Mouse (Mus musculus): ENCODE data around the gene Smtnl2.

Smtnl2 gene

GRCm38 (mm10) chr11:72402017-72402416 is 9.5 kb downstream of the Smtnl2 start:
- DNase-seq (ENCODE audit: low read depth, low spot score): no peak

GRCm38 (mm10) chr11:72401068-72401467 is 10.4 kb downstream of the Smtnl2 start:
- no peak for DNase-seq (ENCODE audit: low read depth, low spot score)

GRCm38 (mm10) chr11:72397811-72398525 is 13.5 kb downstream of the Smtnl2 start:
- no peak for DNase-seq (ENCODE audit: low read depth, low spot score)

GRCm38 (mm10) chr11:72397072-72397471 is 14.4 kb downstream of the Smtnl2 start:
- DNase-seq (ENCODE audit: low read depth, low spot score): no peak

- DNase-seq (ENCODE audit: low read depth, low spot score): no peak
These were observed 14.9 kb downstream of the Smtnl2 start for GRCm38 (mm10) chr11:72396621-72397020.

DNA sequence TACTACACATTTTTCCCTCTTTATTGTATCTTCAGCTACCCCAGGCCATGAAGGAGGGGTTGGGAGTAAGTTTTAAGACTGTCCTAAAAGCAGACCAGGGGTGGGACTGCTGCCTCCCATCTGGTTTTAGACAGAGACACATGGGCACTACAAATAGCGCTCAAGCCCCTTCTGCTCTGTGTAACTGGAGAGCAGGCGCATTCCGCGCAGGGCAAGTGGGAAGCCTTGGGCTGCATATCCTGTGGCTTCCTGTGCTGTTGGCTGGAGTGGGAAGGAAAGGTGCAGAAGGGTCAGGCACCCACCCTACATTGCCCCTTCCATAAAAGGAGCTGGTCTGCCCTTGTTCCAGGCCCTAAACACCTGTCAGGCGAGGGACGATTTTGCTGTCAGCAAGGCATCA is 15.9 kb downstream of the Smtnl2 start:
- DNase-seq (ENCODE audit: low read depth, low spot score): no peak

- DNase-seq (ENCODE audit: low read depth, low spot score): no peak
These were observed 16.8 kb downstream of the Smtnl2 start for GRCm38 (mm10) chr11:72394694-72395093.

DNA sequence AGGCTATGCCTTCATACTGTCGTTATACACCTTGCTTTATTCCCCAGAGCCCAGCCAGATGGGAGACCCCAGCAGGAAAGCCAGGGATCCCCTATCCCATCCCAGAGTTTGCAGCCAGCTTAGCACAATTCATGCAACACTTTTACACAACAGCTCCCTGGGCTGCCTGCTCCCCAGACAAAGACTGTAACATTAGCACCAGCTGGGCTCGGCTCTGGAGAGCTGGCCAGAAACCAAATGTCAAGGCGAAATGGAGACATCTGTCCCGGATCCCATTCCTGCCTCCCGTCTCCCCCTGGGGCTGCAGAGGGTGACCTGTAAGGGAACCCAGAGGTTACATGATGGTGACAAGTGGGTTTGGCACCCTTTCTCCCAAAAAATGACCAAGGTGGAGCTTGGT is 17.8 kb downstream of the Smtnl2 start:
- no peak for DNase-seq (ENCODE audit: low read depth, low spot score)

- no peak for DNase-seq (ENCODE audit: low read depth, low spot score)
These were observed 18.3 kb downstream of the Smtnl2 start for GRCm38 (mm10) chr11:72393243-72393642.

- DNase-seq (ENCODE audit: low read depth, low spot score): no peak
These were observed 20.3 kb downstream of the Smtnl2 start for GRCm38 (mm10) chr11:72391181-72391580.

DNA sequence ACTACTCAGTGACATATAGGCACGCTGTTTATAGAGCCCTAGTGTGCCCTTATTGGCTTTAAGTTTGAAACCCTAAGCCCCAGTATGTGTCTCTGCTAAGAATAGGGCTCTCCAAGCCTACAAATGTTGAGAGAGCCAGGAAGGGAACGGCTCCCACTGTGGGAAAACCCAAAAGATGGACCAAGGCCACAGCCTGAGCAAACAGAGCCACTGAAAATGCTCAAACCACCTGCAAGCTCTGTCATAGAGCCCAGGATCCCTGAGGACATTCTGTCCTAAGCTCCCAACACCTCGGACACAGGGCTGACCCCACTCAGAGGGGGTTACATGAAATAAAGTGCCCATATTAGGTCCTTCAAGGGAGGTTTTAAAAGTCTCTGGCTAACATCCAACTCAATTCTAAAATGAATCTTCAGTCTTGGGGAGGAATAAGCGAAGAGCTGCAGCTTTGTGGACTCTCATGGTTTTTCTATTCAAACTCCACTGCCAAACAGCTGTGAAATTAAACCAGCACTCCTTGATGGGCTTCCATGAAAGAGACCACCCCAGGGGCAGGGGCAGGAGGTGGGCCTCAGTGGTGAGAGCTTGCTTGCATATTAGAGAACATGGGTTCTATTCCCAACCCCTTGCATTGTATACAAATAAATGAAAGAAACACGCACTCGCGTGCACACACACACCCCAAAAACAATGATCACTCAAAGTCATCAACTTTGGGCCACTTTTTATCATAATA is 21.9 kb downstream of the Smtnl2 start:
- no peak for DNase-seq (ENCODE audit: low read depth, low spot score)

GRCm38 (mm10) chr11:72388113-72388529 is 23.4 kb downstream of the Smtnl2 start:
- DNase-seq (ENCODE audit: low read depth, low spot score): no peak

DNA sequence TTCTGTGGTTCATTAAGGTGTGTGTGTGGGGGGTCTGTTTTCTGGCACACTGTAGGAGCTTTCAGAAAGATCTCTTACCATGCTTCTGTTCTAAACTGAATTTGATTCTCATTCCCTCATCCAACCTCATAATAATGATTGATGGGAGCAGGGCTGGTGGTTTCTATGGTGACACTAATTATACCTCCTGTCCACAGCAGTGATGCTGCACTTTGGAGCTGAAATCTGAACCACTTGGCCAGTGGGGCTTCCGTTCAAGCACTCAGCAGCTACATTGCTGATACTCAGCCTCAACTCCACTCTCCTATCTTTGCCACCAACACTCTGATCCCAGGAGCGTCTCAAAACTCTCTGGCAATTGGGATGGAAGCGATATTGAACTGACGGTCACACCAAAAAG is 32.2 kb downstream of the Smtnl2 start:
- DNase-seq (ENCODE audit: low read depth, low spot score): no peak

- no peak for DNase-seq (ENCODE audit: low read depth, low spot score)
These were observed 33.3 kb downstream of the Smtnl2 start for GRCm38 (mm10) chr11:72378222-72378621.

DNA sequence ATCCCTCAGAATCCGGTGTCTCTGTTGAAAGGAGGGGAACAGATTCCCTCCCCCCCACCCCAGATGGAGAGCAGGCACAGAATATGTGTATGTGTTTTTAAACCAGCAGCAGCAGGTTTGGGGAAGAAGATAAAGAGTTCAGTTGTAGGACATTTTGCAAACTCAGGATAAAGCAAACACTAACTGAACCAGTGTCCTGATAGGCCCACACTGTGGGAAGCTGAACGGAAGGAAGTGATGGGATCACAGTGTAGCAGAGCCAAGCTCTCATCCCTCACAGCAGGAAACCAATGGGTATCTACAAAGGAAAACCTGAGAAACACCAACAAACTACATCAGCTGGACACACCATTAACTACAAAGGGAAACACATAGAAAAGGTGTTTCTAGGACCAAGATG is 35.0 kb downstream of the Smtnl2 start:
- DNase-seq (ENCODE audit: low read depth, low spot score): no peak

GRCm38 (mm10) chr11:72369904-72370672 is 41.4 kb downstream of the Smtnl2 start:
- DNase-seq (ENCODE audit: low read depth, low spot score): no peak

GRCm38 (mm10) chr11:72367934-72368674 is 43.4 kb downstream of the Smtnl2 start:
- peak; percentile 5 for DNase-seq (ENCODE audit: low read depth, low spot score)

GRCm38 (mm10) chr11:72366126-72366525 is 45.4 kb downstream of the Smtnl2 start:
- no peak for DNase-seq (ENCODE audit: low read depth, low spot score)

DNA sequence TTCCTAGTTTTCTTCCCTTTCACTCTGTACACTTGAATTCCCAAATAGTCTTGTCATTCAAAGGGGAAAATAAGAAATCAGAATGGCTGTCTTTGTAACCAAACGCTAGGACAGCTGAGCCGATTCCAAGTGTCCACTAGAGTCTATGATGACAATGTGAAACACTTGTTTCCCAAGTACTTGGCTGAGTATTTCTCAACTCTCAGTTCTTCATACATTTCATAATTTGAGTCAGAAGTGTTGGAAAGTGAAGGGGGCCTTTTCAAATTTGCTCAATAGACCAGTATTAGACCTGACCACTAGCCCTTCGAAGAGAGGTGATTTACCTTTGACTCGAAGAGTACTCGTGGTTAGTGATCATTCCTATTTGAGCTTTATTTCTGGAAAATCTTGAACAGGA is 47.0 kb downstream of the Smtnl2 start:
- DNase-seq (ENCODE audit: low read depth, low spot score): no peak

DNA sequence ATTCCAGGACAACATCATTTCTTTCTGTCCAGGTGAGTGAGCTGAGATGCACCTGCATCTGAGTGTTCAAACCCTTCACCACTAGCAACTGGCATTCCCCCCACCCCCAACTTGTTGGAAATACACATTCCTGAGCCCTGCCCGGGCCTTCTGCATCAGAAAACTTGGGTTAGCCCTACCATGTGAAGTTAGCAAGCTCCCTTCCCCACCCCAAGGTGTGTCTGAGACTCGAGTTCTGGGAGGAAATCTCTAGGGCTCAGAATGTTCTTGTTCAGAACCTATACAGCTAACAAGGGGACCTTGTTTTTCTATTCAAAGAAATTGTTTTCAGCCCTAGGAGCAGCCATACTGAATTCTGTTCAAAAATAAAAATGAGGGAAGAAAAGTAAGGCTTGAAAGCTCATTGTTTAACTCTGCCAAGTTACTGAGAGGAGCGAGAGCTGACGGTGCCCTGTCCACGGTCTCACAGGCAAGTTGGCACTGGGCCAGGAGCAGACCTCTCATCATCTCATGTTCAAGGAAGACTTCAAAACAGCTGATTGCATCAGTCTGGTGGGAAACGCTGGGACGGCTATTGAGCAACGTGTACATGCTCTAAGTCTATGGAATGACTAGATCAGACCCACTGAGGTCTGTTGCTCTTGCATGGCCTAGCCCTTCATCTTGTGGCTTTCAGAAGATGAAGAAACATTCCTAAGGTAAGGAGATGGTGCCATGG is 47.8 kb downstream of the Smtnl2 start:
- DNase-seq (ENCODE audit: low read depth, low spot score): no peak

DNA sequence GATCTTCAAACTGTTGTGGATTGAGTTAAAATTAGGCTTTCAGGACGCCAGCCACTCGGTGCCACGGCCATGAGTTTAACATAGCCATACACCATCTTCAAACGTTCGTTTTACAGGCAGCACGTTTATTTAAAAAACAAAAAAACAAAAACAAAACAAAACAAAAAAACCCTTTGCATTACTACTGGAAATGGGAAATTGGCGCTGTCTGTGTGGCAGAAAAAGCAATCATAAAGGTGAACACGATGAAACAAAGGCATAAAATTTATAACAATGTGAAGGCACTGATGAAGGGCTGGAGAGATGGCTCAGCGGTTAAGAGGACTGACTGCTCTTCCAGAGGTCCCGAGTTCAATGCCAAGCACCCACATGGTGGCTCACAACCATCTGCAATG is 49.2 kb downstream of the Smtnl2 start, which contains the start of gene Tekt1:
TSS of gene Tekt1 (minus strand) at position 96 of the 395 bp plus-strand sequence.
- DNase-seq (ENCODE audit: low read depth, low spot score): no peak

Data from 3T3-L1 (cell line).